Mouse (Mus musculus) thymus, postnatal 0 days (tissue): ENCODE results near the gene Tfdp2. TPM values are rescaled to one million over a fixed set of nuclear protein-coding genes. Genes with fewer than 3 reads are reported as not detected.
"Not testable (repeated sequence)": the region's sequence is repeated elsewhere in the genome, so short reads cannot be mapped to it uniquely, and the experiment has no call there.

Experiments
- DNase-seq: peaks from one replicate; pipeline ENCODE4 v3.0.0-alpha.2; 2015; ENCODE audit warnings: low spot score
- polyA plus RNA-seq: library from polyadenylated mRNA; unstranded; fragments of >200 nt; fragmentation: Nextera tagmentation; extraction: Ambion mirVana; gene quantifications from 2 replicates; pipeline ENCODE4 v1.2.1, GENCODE M21; 2015

Gene Tfdp2
- polyA plus RNA-seq, 1 experiment from 2014 or later = 59.7 TPM

DNA sequence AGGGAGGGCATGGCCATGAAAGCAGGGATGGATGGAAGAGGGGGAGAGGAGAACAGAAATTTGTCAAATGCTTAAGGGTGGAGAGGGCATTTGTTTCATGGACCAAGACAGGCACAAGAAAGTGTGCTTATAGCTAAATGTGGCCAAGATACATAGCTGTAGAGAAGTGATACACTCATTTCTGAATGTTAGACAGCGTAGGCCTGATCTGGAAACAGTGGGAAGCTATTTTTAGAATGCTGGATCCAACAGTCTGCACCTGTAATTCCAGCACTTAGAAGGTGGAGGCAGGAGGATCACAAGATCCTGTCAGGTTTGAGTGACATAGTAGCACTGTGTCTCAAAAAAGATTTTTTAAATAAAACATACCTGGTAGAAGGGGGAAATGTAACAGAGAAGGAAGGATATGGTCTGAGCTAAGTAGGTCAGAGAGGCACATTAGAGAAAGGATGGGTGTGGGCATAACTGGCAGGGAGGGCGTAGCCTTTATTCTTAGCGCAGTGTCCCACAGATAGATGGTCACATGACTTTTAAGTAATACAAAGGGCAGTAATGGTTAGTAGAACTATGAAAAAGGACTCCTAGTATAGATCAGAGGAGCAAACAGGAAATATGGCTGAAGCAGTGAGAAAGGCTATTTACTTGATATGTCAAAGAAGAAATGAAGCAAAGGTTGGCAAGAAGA lies 103.4 kb downstream of the Tfdp2 start:
- DNase-seq = no peak

DNA sequence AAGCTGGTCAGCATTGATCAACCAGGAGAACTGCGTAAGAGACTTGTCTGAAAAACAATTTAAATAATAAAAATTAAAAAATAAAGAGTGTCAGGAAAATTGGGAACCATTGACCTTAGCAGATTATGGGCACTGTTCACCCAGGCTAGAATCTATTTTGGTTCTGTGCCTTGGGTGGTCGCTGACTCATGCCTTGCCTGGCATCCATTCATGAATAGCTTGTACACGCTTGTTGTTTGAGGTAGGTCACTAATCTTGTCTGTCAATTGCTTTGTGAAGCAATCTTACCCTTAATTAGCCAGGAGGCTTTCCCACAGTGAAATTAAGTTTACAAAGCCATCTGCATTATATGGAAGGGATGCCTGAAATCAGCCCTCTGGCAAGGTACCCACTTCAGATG lies 112.7 kb downstream of the Tfdp2 start:
- no peak for DNase-seq

DNA sequence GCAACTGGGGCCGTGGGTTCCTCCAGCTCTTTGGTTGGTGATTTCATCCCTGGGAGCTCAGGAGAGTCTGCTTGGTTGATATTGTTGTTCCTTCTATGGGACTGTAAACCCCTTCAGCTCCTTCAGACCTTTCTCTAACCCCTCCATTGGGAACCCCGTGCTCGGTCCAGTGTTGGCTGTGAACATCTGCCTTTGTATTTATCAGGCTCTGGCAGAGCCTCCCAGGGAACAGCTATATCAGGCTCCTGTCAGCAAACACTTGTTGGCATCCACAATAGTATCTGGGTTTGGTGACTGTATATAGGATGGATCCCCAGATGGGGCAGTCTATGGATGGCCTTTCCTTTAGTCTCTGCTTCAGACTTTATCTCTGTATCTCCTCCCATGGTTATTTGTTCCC lies 116.0 kb downstream of the Tfdp2 start:
- no peak for DNase-seq

DNA sequence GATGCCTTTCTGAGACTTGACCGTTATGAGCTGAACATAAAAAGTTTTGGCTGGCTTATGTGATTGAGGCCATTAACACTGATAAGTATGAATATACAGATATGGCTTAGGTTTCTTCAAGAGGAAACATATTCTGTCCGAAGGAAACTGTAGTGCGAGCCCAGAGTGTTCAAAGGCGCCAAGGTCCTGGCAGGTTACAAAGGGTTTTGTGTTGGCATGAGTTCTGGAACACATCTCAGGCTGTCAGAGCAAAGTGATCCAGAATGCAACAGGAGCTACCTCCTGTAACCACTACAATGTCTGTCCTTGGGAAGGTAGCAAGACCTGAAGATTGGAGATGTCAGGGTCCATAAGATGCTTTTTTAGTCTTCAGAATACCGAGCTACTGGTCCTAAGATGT lies 123.3 kb downstream of the Tfdp2 start:
- DNase-seq = no peak

DNA sequence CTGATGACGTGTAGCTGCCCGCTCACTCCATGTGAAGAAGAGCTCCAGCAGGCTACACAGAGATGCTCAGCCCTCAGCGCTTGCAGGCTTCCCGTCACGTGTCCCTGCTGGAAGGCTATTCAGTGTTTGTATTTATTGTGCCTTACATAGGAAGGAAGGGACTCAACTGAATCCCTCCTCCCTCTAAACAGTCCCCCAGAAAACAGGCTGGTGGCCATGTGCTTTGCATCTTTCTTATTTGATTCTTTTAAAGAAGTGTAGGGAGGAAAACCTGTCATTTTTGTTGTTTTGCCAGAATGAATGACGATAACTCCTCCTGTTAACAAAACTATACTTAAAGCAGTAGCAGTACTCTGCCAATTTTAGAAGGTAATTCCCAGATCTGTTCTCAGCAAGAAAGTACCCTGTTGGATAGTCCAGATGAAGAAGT lies 124.5 kb downstream of the Tfdp2 start:
- DNase-seq = no peak

DNA sequence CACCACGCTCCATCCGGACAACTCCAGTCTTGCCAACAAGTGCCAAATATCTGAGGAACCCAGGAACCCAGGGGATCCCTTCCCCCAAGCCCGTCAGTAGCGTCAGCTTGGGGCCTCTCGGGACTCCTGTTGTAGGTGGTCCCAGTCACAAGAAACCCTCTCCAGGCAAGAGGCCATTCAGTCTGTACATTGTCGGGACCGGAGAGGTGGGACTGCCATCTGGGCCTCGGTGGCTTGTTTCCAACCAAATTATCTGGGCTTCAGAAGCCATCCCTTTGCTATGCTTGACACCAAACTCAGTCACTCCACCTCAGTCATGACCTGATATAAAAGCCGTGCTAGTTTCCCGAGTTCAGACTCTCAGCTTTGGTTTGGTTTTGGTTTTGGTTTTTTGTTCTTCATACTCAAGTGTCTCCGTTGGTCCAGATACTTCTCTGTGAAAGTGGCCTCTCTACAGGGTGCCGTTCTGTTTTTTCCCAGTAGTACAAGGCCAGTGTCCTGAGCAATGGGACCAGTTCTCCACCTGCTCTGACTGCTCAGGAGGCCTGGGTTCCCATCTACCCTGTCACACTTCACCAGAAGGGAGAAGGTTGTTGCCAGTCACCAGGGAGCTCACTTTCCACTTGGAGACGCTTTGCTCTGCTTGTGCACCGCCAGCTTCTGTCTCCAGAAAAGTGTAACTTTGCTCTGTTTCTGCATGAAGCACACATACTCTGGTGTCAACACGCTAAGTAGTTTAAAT lies 126.5 kb downstream of the Tfdp2 start:
- no peak for DNase-seq

DNA sequence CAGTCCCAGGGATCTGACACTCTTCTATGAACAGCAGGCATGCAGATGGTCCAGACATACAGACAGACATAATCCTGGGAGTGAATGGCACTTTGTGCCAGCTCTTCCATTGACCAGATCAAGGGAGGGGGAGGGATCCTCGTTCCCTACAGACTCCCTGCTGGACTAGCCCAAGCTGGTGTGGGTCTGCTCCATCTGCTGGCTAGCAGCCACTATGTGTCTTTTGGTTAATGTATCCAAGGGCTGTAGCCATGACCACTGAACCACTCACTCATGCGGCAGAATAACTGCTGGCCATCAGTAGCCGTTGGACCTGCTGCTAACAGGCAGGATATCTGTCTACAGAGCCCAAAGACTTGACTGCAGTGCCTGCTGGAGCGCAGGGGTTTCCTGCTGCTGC lies 128.4 kb downstream of the Tfdp2 start:
- no peak for DNase-seq

DNA sequence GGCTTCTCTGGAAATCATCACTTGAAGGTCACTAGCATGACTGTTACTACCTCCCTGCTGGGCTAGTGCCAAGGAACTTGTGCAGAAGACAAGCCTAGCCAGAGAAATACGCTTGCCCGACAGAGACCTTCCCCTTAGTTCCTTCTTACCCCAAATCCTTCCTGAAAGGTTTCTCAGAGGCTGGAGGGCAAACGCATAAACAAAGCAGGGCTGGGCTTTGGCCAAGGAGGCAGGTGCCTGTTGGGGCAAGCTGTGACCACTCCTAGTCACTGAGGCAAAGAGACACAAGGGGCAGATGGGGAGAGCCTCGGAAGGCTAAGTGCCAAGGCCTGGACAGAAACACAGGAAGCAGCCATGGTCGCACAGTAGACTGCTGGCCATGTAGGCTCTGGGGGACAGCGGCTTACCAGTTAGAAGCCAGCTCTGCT lies 130.4 kb downstream of the Tfdp2 start:
- no peak for DNase-seq

DNA sequence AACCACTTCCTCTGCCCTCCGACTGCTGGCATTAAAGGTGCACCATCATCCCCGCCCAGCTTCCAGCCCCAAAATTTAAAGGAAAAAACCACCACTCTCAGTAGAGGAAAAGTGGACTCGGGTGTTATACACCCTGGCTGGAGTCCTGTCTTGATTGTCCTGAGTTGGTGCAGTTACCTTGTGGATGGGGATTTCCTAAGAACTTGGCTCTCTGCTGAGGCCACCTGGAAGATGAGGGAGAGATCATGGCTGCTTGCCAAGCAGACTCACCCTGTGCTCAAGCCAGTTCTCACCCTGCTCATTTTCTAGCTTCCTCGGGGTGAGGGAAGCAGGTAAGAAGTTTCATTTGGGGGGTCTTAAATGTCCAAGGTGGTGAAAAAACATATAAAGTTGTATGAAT lies 132.2 kb downstream of the Tfdp2 start:
- DNase-seq = no peak

DNA sequence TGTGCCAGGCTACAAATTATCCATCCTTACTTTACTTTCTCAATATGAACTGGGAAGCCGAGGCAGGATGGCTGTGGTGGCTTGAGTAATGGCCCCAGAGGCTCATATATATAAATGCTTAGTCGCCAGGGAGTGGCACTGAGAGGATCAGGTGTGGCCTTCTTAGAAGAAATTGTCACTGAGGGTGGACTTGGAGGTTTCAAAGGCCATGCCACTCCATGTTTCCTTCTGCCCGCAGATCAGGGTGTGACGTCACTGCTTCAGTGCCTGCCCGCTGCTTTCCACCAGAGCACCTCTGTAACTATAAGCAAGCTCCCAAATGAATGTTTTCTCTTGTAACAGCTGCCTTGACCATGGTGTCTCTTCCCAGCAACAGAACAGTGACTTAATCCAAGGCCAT lies 135.1 kb downstream of the Tfdp2 start:
- no peak for DNase-seq

DNA sequence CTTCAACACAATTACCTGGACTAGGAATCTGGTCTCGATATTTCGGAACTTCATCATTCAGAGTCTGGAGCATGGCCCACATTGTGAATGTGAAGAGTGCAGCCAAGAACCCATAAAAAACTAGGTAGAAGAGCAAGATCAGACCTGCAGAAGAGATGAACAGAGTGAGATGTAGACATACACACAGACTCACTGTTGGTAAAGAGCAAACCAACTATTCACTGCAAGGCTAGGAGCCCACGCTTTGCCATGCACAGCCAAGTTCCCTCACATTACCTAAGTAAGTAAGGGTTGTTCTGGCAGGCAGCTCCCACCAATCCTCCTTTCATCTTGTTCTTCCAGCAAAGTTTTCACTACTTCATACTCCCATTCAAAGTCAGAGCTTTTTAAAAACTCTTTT lies 149.7 kb downstream of the Tfdp2 start:
- no peak for DNase-seq

DNA sequence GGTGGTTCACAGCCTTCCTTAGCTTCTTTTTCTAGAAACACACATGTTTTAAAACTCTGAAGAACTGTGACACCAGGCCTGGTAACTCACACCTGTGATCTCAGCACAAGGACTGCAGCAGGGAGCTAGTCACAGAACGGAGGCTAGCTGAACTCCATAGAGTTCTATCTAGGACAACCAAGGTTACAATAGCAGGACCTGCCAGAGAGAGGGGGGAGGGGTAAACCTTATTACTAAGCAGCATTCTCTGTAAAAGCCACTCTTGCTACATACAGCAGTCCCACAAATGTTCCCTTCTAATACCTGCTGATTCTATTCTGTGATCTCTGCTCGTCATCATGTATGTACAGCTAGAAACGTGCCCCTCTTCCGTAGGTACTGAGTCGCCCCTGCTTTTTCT lies 152.8 kb downstream of the Tfdp2 start:
- no peak for DNase-seq

DNA sequence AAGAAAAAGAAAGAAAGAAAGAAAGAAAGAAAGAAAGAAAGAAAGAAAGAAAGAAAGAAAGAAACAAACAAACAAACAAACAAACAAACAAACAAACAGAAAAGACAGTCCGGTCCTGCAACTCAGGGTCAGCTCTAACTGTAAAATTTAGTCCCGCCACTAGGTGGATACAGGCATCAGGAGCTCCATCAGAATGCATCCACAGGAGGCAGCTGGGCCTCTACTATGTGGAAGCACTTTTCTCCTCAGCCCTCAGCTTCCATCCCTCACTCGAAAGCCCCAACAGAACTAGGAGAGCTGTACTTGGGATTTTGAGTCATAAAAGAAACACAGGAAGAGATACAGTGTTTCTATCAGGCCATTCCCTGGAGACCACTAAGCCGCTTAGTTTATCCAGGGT lies 153.9 kb downstream of the Tfdp2 start:
- DNase-seq = peak; percentile 69

DNA sequence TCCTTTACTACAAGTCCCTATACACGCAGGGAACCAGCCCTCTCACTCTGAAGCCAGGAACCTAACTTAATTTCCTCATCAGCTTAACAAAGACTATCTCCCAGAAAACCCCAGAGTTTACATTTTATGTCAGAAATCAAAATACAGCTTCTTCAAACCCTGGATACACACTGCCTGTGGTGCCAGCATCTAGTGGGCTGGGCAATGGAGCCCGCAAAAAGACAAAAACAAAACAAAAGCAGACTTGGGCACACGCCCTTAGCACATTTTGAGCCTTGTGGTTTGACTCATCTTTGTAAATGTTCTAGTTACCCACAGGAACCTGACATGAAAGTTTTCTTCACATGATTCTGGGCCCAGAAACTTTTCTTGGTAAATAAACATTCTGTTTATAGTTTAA lies 154.4 kb downstream of the Tfdp2 start:
- peak; percentile 67 for DNase-seq

DNA sequence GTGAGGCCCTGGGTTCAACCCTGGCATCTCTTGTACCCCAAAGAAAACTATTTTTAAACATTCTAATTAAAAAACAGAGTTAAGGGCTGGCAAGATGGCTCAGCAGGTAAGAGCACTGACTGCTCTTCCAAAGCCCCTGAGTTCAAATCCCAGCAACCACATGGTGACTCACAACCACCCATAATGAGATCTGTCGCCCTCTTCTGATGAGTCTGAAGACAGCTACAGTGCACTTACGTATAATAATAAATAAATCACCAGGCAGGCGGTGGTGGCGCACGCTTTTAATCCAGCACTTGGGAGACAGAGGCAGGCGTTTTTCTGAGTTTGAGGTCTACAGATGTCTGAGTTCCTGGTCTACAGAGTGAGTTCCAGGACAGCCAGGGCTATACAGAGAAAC lies 155.7 kb downstream of the Tfdp2 start:
- not testable (repeated sequence) for DNase-seq

DNA sequence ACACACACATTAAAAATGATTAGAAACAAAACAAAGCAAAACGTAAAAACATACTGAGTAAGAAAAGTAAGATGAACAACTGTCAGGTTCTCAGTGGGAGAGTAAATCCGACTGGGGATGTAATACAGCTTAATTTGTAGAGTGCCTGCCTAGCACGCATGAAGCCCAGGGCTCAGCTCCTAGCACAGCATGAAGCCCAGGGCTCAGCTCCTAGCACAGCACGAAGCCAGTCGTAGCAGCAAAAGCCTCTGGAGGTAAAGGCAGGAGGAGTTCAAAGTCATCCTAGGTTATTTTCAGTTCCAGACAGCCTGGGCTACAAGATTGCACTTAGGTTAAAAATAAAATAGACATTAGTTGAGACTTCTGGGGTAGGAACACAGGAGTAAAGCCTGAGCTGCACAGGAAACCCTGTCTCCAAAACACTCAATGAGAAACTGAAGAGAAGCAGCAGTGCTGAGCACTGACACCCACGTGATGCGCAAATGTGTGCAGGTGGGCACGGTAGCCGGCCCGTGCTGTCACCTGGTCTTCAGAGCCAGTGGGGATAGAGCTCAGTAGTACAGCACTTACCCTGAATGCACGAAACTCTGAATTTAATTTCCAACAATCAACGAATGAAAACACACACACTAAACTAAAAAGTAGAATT lies 157.2 kb downstream of the Tfdp2 start:
- DNase-seq = peak; percentile 21

DNA sequence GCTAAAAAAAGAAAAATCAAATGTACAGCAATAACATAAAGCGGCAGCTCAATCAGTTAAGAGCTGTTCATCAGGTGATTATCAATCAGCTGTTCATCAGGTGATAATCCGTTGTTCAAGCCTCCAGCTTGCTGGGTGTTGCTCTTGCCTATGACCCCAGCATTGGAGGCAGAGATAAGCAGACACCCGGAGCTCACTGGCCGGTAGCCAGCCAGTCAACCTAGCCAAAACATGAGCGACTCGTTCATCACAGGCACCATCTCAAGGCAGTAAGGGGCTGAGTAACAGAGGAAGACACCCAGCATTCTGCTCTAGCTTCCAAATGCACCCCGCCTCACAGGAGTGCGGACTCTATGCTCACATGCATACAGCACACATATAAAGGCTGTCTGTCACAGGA lies 157.7 kb downstream of the Tfdp2 start:
- DNase-seq = no peak

DNA sequence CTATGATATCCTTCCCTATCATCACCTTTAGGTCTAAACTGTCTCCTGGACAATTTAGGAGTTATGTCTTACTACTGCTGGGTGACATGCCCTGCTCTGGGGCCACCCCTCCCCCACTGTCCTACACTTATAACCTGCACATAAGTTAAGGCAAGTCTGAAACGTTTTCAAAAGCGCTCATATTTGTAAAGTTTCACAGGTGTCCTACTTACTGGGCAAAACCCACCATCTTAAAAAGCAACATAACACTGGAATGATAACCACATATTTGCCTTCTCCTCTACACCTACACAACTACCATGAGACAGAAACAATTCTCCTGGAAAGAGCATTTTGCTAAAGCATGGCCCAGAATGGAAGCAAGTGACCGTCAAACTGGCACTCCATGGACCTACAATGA lies 164.0 kb downstream of the Tfdp2 start:
- no peak for DNase-seq

DNA sequence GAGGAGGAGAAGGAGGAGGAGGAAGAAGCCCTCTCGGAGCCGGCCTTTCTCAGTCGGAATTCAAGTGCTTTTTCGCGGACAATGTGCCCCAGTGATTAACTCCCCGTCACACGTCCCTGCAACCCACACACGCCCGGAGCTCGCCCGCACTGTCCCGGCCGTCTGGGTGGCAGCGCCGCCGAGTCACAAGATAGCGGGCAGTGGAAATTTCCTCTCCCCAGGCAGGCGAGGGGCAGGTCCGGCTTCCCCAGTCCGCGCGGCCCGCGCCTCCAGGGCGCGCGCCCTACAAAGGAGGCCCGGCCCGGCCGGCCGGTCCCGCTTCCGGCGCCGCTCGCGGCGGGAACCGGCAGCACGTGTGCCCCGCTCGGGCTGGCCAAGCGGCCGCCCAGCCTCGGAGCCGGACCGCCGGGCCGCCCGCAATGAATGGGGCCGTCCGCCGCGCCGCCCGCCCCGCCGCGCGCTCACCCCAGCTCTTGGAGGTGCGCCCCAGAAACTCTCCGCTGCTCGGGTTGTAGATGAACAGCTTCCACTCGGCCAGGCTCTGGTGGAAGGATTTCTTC lies 167.6 kb downstream of the Tfdp2 start:
- peak; percentile 53 for DNase-seq

DNA sequence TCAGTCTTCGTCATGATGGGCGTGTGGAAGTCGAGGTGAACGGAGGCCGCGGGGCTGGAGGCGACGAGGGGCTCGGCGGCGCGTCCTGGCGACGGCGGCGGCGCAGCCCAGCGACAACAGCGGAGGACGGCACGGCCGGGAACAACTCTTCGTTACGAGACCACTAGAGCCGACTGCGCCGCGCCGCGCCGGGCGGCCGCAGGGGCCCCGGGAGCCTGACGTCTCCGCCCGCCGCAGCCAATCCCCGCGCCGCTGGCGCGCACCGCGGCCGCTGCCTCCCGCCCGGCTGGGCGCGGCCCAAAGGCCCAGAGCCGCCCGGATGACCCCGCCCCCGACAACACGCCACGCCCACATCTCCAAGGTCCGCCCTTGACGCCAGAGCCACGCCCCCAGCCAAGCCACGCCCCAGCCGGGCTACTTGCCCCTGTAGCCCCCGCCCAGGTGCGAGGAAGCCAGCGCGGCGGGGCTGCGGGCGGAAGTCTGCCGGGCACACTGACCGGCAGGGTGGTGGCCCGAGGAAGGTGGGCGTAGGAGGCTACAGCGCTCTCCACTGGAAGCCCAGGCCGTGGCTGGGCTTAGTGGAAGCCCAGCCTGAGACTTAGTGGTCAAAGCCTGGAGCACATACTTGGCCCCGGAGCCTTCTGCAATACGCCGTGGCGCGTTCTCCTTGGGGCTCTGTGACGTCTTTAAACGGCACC lies 168.2 kb downstream of the Tfdp2 start, which contains the start of gene Atp1b3:
Gene Atp1b3 (minus strand): TSS at position 302 of the 698 bp plus-strand sequence.
- DNase-seq = peak; percentile 98

DNA sequence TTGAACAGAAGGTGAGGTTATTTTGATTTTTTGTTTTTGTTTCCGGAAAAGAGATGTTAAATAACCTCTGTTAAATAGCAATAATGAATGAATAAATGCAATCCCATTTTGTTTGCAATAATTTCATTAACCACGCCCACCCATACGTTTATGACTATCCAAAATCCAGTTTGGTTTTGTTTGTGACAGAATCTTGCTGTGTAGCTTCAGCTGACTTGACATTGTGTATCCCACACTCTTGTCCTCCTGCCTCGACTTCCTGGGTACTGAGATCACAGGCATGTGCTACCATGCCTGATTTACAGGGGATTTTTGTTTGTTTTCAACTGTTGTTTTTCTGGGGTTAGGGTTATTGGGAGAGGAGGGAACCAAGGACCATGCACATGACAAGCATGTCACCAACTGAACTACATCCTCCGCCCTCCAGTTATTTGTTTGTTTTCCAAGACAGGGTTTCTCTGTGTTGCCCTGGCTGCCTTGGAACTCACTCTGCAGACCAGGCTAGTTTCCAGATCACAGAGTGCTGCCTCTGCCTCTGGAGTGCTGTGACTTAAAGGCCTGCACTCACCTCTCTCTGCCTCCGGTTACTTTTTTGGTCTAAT lies 169.3 kb downstream of the Tfdp2 start:
- no peak for DNase-seq
